Mouse (Mus musculus): ENCODE measurements around the gene Gm39653.
"Not testable (repeated sequence)": the region's sequence is repeated elsewhere in the genome, so short reads cannot be mapped to it uniquely, and the experiment has no call there.

GRCm38 (mm10) chr1:63630390-63630789, 14.6 kb downstream of the Gm39653 start:
- TF ChIP-seq MAX (IDR thresholded peaks at IDR 0.05); CTCF (IDR thresholded peaks at IDR 0.05; ENCODE audit: control insufficient read depth, insufficient read depth, insufficient read length); USF1 (IDR thresholded peaks at IDR 0.05; ENCODE audit: low read depth); MYOD1 (IDR thresholded peaks at IDR 0.05; ENCODE audit: control insufficient read depth, insufficient read length, low read depth); CEBPB (IDR thresholded peaks at IDR 0.05; ENCODE audit: low read depth): not testable (repeated sequence)

Measured in C2C12 (cell line).